Mouse (Mus musculus) cortical plate, adult 2 months (tissue): ENCODE results near the gene Tenm4.

Experiments
- CTCF ChIP-seq: fragments of 200-500 bp; IDR thresholded peaks from 2 replicates; pipeline ENCODE4 v1.5.1; 2011; ENCODE audit warnings: mild to moderate bottlenecking, control low read depth, low read length; ENCODE audit not compliant: insufficient read depth; ENCODE audit errors: extremely low read depth
- POLR2A ChIP-seq: fragments of 200-500 bp; IDR thresholded peaks from 2 replicates; pipeline ENCODE4 v1.6.1; 2011; ENCODE audit warnings: mild to moderate bottlenecking, low read length, control low read depth; ENCODE audit not compliant: insufficient read depth; ENCODE audit errors: extremely low read depth

GRCm38 (mm10) chr7:96906216-96906615 lies 735.2 kb downstream of the Tenm4 start:
- no peak for TF ChIP-seq POLR2A
- TF ChIP-seq CTCF = no peak
